Mouse (Mus musculus) heart, adult 2 months (tissue): ENCODE results near the gene Hoxc10. TPM values are rescaled to one million over a fixed set of nuclear protein-coding genes. Genes with fewer than 3 reads are reported as not detected.

ENCODE experiments used
- DNase-seq, 2 experiments: peaks; one replicate each; pipeline ENCODE4 v3.0.0; 2021
- H3K27ac ChIP-seq: fragments of 200-600 bp; 2 replicates; pipeline ENCODE4 v1.8.1; 2022
- H3K27me3 ChIP-seq: fragments of 200-500 bp; 2 replicates; pipeline ENCODE4 v1.6.1; 2012; ENCODE audit warnings: mild to moderate bottlenecking, low read length, inconsistent platforms, mixed read lengths; ENCODE audit not compliant: control insufficient read depth, insufficient read depth
- H3K36me3 ChIP-seq: fragments of 200-500 bp; 2 replicates; pipeline ENCODE4 v1.6.1; 2012; ENCODE audit warnings: low read length, inconsistent platforms; ENCODE audit not compliant: control insufficient read depth, insufficient read depth
- H3K4me1 ChIP-seq: fragments of 200-500 bp; 2 replicates; pipeline ENCODE4 v1.6.1; 2011; ENCODE audit warnings: low read length; ENCODE audit not compliant: control insufficient read depth, insufficient read depth
- H3K4me3 ChIP-seq: fragments of 200-600 bp; 2 replicates; pipeline ENCODE4 v1.8.1; 2022
- H3K79me2 ChIP-seq: fragments of 200-500 bp; replicated peaks from 2 replicates; pipeline ENCODE4 v1.6.1; 2012; ENCODE audit warnings: mild to moderate bottlenecking, inconsistent platforms, low read length, moderate library complexity, mixed read lengths; ENCODE audit not compliant: control insufficient read depth, insufficient read depth
- H3K9ac ChIP-seq: fragments of 200-500 bp; 2 replicates; pipeline ENCODE4 v1.6.1; 2012; ENCODE audit warnings: low read depth, mild to moderate bottlenecking, control low read depth, inconsistent platforms, low read length, mixed read lengths
- CTCF ChIP-seq: fragments of 200-600 bp; IDR thresholded peaks from 2 replicates; pipeline ENCODE4 v1.8.1; 2022; ENCODE audit warnings: antibody characterized with exemption, mild to moderate bottlenecking, moderate library complexity
- EP300 ChIP-seq: fragments of 200-500 bp; IDR thresholded peaks from 2 replicates; pipeline ENCODE4 v1.6.1; 2011; ENCODE audit warnings: low read depth, low read length, control low read depth; ENCODE audit not compliant: insufficient read depth
- POLR2A ChIP-seq: fragments of 200-500 bp; IDR thresholded peaks from 2 replicates; pipeline ENCODE4 v1.6.1; 2011; ENCODE audit warnings: mild to moderate bottlenecking, low read depth, low read length, control low read depth; ENCODE audit not compliant: insufficient read depth
- WGBS: fragments of 180-500 bp; shearing (Covaris S2); methylation state at CpG from one replicate; pipeline ENCODE4 v1.1.7; 2018; 5-methylcytosine and 5-hydroxymethylcytosine counted together
- intact Hi-C: fragments of 180-260 bp; cut with DNase I; formaldehyde crosslinking; loops from one replicate; pipeline ENCODE4 v1.15.1; 2025
- polyA plus RNA-seq: library from polyadenylated mRNA; depleted of rRNA; stranded (reverse); fragments of >200 nt; gene quantifications from 2 replicates; pipeline ENCODE4 v1.2.3, GENCODE M21; 2012
- total RNA-seq, 2 experiments: library from RNA; stranded (reverse); gene quantifications; 2 replicates each; pipeline ENCODE4 v1.2.3; 2021

Gene Hoxc10
- total and polyA plus RNA-seq, 3 experiments = not detected

GRCm38 (mm10) chr15:102992863-102993262 lies 26.3 kb downstream of the Hoxc10 start:
- DNase-seq = no peak
- Histone ChIP-seq H3K27me3 (peaks cover 30% of the 10 kb centered on the region), H3K4me3 (no peak overlapping the region), H3K9ac (no peak overlapping the region), H3K27ac (no peak overlapping the region), H3K36me3 (no peaks in the 10 kb centered on the region), H3K4me1 (no peaks in the 10 kb centered on the region), H3K79me2 (no peaks in the 10 kb centered on the region)
- intact Hi-C loops = no loop called here
- TF ChIP-seq POLR2A (no peak), EP300 (no peak), CTCF (no peak)
- WGBS = 8% methylated on average over 3 of the region's 3 CpGs

- Histone ChIP-seq H3K36me3 (no peaks in the 10 kb centered on the region), H3K27me3 (peaks cover 26% of the 10 kb centered on the region), H3K4me3 (no peak overlapping the region), H3K27ac (no peak overlapping the region), H3K4me1 (no peaks in the 10 kb centered on the region), H3K79me2 (no peaks in the 10 kb centered on the region), H3K9ac (no peak overlapping the region)
- intact Hi-C loops = no loop called here
- TF ChIP-seq CTCF = no peak
- no peak for TF ChIP-seq POLR2A
- no peak for TF ChIP-seq EP300
- WGBS = 4% methylated on average over 9 of the region's 9 CpGs
- DNase-seq = no peak
Measured at GRCm38 (mm10) chr15:102996548-102996947, 30.0 kb downstream of the Hoxc10 start.

GRCm38 (mm10) chr15:102997431-102997830 lies 30.8 kb downstream of the Hoxc10 start:
- Histone ChIP-seq H3K36me3 (no peaks in the 10 kb centered on the region), H3K4me3 (no peak overlapping the region), H3K27ac (no peak overlapping the region), H3K79me2 (no peaks in the 10 kb centered on the region), H3K9ac (no peak overlapping the region), H3K4me1 (no peaks in the 10 kb centered on the region), H3K27me3 (peaks cover 24% of the 10 kb centered on the region)
- 6% methylated on average over 3 of the region's 3 CpGs for WGBS
- TF ChIP-seq EP300 = no peak
- no peak for TF ChIP-seq POLR2A
- TF ChIP-seq CTCF = no peak
- intact Hi-C loops = no loop called here
- DNase-seq = no peak

GRCm38 (mm10) chr15:102997939-102998355 lies 31.4 kb downstream of the Hoxc10 start, which contains the start of gene Hoxc6:
Hoxc6 (plus strand) TSS chr15:102998257.
- Histone ChIP-seq H3K79me2 (no peaks in the 10 kb centered on the region), H3K9ac (no peak within 1 kb of the TSS; the same call in 1 of the 2 replicates), H3K36me3 (no peaks in the 10 kb centered on the region), H3K27ac (no peak within 1 kb of the TSS), H3K4me1 (no peaks in the 10 kb centered on the region), H3K4me3 (peak within 1 kb of the TSS; percentile 62), H3K27me3 (peaks cover 25% of the 10 kb centered on the region)
- WGBS = 5% methylated on average over 19 of the region's 19 CpGs
- intact Hi-C loops = no loop called here
- TF ChIP-seq POLR2A = no peak
- no peak for TF ChIP-seq EP300
- TF ChIP-seq CTCF = no peak
- DNase-seq = no peak

GRCm38 (mm10) chr15:102998608-102999182 lies 32.1 kb downstream of the Hoxc10 start:
- no peak overlapping the region for H3K27ac ChIP-seq
- intact Hi-C loops = no loop called here
- H3K36me3 ChIP-seq = no peaks in the 10 kb centered on the region
- DNase-seq = peak in 1 of 2 experiments; percentile 38
- peak overlapping the region; percentile 62 for H3K4me3 ChIP-seq
- H3K27me3 ChIP-seq = peaks cover 25% of the 10 kb centered on the region
- no peaks in the 10 kb centered on the region for H3K79me2 ChIP-seq
- H3K9ac ChIP-seq = no peak overlapping the region; the same call in 1 of the 2 replicates
- 3% methylated on average over 19 of the region's 19 CpGs for WGBS
- no peaks in the 10 kb centered on the region for H3K4me1 ChIP-seq
- no peak for TF ChIP-seq POLR2A

- peak; percentile 72 to 76 for DNase-seq
- no peaks in the 10 kb centered on the region for H3K4me1 ChIP-seq
- no peaks in the 10 kb centered on the region for H3K79me2 ChIP-seq
- peak overlapping the region; percentile 48; the same call in 1 of the 2 replicates for H3K27ac ChIP-seq
- H3K9ac ChIP-seq = peak overlapping the region; percentile 72
- 2% methylated on average over 33 of the region's 33 CpGs for WGBS
- no peak for TF ChIP-seq POLR2A
- TF ChIP-seq CTCF = no peak
- TF ChIP-seq EP300 = no peak
- intact Hi-C loops = no loop called here
- H3K36me3 ChIP-seq = no peaks in the 10 kb centered on the region
- H3K4me3 ChIP-seq = peak overlapping the region; percentile 62
- peaks cover 25% of the 10 kb centered on the region for H3K27me3 ChIP-seq
Measured at GRCm38 (mm10) chr15:102999183-102999831, 32.7 kb downstream of the Hoxc10 start.
